Mouse (Mus musculus): Measurements from ENCODE around the gene Csrp3. TPM values are rescaled to one million over a fixed set of nuclear protein-coding genes. Genes with fewer than 3 reads are reported as not detected.

The Csrp3 gene
- total and polyA plus RNA-seq, 3 experiments: 0.17 to 0.81 TPM; not detected in 1

- no peak overlapping the region for H3K9ac ChIP-seq (ENCODE audit: control insufficient read depth, low read depth, low read length, poor library complexity, severe bottlenecking)
- H3K27ac ChIP-seq (ENCODE audit: control insufficient read depth, low read depth, low read length): no peak overlapping the region
- no peaks in the 10 kb centered on the region for H3K9me3 ChIP-seq (replicated peaks; ENCODE audit: insufficient read depth, low read length)
- H3K36me3 ChIP-seq (ENCODE audit: control insufficient read depth in 1 of 2, insufficient read depth in 2 of 2, low read length in 2 of 2): no peaks in the 10 kb centered on the region
- no peaks in the 10 kb centered on the region for H3K79me2 ChIP-seq (ENCODE audit: control insufficient read depth, insufficient read depth, low read length, poor library complexity)
- no peak for DNase-seq (ENCODE audit: low read depth, low spot score)
- peaks cover 8 to 9% of the 10 kb centered on the region in 2 experiments; a peak in 2 of 4 replicates for H3K27me3 ChIP-seq (ENCODE audit: control insufficient read depth in 1 of 2, insufficient read depth in 2 of 2, low read length in 2 of 2)
- no peak for TF ChIP-seq MYB (IDR thresholded peaks at IDR 0.05; ENCODE audit: low read depth, low read length)
- H3K4me3 ChIP-seq (ENCODE audit: control insufficient read depth in 1 of 2, insufficient read depth in 1 of 2, low read depth in 2 of 2, low read length in 2 of 2): no peak overlapping the region
- no peaks in the 10 kb centered on the region for H3K4me1 ChIP-seq (ENCODE audit: control insufficient read depth in 1 of 2, insufficient read depth in 2 of 2, low read length in 2 of 2)
Observed at GRCm38 (mm10) chr7:48888751-48889150, 40.9 kb upstream of the Csrp3 start.

GRCm38 (mm10) chr7:48887973-48888372, 40.1 kb upstream of the Csrp3 start:
- no peak overlapping the region for H3K4me3 ChIP-seq (ENCODE audit: control insufficient read depth in 1 of 2, insufficient read depth in 1 of 2, low read depth in 2 of 2, low read length in 2 of 2)
- no peaks in the 10 kb centered on the region for H3K4me1 ChIP-seq (ENCODE audit: control insufficient read depth in 1 of 2, insufficient read depth in 2 of 2, low read length in 2 of 2)
- no peak overlapping the region for H3K9ac ChIP-seq (ENCODE audit: control insufficient read depth, low read depth, low read length, poor library complexity, severe bottlenecking)
- no peaks in the 10 kb centered on the region for H3K79me2 ChIP-seq (ENCODE audit: control insufficient read depth, insufficient read depth, low read length, poor library complexity)
- no peaks in the 10 kb centered on the region; a peak in 1 of 4 replicates for H3K36me3 ChIP-seq (ENCODE audit: control insufficient read depth in 1 of 2, insufficient read depth in 2 of 2, low read length in 2 of 2)
- TF ChIP-seq ETS1 (IDR thresholded peaks at IDR 0.05; ENCODE audit: low read depth, low read length) (no peak), MEF2A (IDR thresholded peaks at IDR 0.05; ENCODE audit: extremely low read depth, insufficient replicate concordance, low read depth, low read length, poor library complexity, severe bottlenecking) (no peak), USF2 (IDR thresholded peaks at IDR 0.05; ENCODE audit: borderline replicate concordance in 1 of 2, insufficient read depth in 1 of 2, low read depth in 1 of 2, low read length in 2 of 2) (no peak), MXI1 (IDR thresholded peaks at IDR 0.05; ENCODE audit: low read depth, low read length) (no peak), TBP (IDR thresholded peaks at IDR 0.05; ENCODE audit: low read depth, low read length) (no peak), MAFK (IDR thresholded peaks at IDR 0.05; ENCODE audit: borderline replicate concordance, low read depth, low read length) (no peak), RAD21 (IDR thresholded peaks at IDR 0.05; ENCODE audit: low read depth, low read length) (no peak), KAT2A (conservative IDR thresholded peaks at IDR 0.05; ENCODE audit: low read depth, low read length) (no peak), MAX (IDR thresholded peaks at IDR 0.05; ENCODE audit: low read length) (no peak), POLR2AphosphoS2 (IDR thresholded peaks at IDR 0.05; ENCODE audit: low read length) (no peak), TCF12 (IDR thresholded peaks at IDR 0.05; ENCODE audit: low read depth, low read length) (no peak), CHD1 (IDR thresholded peaks at IDR 0.05; ENCODE audit: low read depth, low read length) (no peak), ZC3H11A (IDR thresholded peaks at IDR 0.05; ENCODE audit: low read depth, low read length) (no peak), SIN3A (IDR thresholded peaks at IDR 0.05; ENCODE audit: low read length) (no peak), RCOR1 (IDR thresholded peaks at IDR 0.05; ENCODE audit: low read depth, low read length) (no peak)
- no peak overlapping the region for H3K27ac ChIP-seq (ENCODE audit: control insufficient read depth, low read depth, low read length)
- peaks cover 8 to 9% of the 10 kb centered on the region in 2 experiments; a peak in 2 of 4 replicates for H3K27me3 ChIP-seq (ENCODE audit: control insufficient read depth in 1 of 2, insufficient read depth in 2 of 2, low read length in 2 of 2)
- DNase-seq (ENCODE audit: low read depth, low spot score): no peak
- H3K9me3 ChIP-seq (replicated peaks; ENCODE audit: insufficient read depth, low read length): no peaks in the 10 kb centered on the region
